Mouse (Mus musculus) brain, adult 2 months (tissue): Measurements from ENCODE around the gene Rps18.

Source experiments
- DNase-seq: peaks from one replicate; pipeline ENCODE4 v3.0.0; 2011; ENCODE audit warnings: low read depth, low spot score

Gene Rps18

DNA sequence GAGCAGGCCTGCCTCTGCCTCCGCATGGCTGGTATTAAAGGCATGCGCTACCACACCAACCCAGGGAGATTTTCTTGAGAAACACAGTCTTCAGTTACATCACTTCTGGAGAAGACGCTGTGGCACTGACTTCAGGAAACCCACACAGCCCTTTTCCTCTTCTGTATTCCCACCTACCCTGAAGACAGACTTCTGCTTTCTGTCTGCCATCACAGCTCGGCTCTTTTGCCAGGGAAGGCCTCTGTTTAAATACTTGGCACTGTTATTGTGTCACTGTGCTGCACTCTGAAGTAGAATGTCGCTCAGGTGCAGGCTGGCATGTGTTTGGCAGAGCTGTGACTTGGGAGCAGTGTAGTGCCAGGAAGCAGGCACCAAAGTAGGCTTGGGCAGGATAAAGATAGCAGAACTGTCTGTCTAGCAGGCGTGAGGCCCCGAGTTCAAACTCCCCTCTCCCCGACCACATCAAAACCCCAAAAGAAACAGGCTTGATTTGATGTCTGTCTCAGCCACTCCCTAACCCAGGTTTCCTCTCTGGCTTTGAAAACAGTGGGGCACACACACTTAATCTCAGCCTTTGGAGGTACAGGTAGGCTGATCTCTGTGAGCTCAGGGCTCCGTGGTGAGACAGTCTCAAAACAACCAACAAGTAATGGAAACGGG, 8.2 kb downstream of the Rps18 start:
- peak; percentile 60 for DNase-seq

DNA sequence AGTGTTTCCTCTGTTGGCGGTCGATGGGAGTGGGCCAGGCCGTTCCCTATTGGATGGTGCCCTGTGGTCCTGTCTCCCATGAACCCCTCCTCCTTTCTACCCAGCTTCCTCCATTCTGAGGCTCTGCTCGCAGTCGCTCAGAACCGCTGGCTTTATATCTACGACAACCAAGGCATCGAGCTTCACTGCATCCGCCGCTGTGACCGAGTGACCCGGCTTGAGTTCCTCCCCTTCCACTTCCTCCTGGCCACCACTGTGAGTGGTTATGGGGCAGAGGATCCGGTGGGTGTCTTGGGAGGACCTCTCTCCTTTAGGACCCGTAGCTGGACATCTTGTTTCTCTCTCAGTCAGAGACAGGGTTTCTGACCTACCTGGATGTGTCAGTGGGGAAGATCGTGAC, 12.3 kb downstream of the Rps18 start:
- no peak for DNase-seq

DNA sequence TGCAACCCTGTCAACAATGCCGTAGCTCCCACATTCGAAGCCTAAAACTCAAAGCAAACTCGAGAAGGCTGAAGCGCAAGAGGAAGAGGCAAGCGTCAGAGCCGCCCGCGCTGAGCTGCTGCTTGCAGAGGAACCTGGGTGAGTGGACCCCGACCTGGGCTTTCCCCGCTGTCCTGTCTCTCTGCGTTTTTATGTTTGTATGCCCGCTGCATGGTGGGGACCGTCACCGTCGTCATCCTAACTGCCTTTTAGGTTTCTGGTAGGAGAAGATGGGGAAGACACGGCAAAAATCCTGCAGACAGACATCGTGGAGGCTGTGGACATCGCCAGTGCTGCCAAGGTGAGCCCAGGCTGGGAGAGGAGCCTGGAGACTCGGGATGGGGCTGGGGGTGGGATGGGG, 14.4 kb downstream of the Rps18 start:
- DNase-seq = no peak

DNA sequence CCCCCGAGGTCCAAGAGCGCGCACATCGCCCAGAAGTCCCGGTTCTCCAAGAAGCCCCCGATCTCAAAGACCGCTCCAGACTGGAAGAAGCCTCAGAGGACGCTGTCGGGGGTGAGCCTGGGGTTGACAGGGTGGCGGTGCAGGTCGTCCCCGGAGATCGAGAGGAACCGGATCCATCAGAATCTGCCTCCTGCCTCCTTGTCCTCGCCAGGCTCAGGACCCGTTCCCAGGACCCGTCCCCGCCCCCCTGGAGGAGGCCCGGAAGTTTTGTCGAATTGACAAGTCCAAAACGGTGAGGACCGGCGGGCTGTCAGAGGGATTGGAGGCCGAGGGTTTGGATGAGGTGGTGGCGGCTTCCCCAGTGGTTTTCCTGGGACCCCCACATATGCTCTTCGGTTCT, 14.8 kb downstream of the Rps18 start:
- no peak for DNase-seq

DNA sequence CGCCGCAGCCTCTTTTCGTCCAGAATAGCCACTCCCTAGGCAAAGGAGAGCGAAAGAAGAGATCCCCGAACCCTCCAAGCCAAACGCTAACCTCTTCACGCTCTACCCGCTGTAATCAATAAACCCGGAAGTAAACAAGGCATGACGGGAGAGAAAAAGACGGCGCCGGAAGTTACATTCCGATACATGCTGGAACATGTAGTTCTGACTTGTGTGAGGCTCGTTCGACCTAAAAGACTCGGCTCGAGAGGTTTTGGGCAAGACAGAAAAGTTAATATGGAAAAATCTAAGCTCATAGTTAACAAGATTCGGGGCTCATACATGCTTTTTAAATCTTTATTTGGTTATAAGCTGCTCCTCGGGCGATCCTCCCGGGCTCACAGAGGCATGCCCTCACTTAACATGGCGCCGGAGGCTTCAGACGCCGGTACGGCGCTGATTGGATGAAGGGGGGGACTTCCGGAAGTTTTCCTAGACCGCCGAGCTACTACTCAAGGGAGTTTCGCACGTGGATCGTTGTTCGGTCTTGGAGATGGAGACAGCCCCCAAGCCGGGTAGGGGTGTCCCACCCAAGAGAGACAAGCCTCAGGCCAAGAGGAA, 15.5 kb downstream of the Rps18 start, which contains the start of the genes Pfdn6 and Wdr46:
Gene Pfdn6 (minus strand): TSS at position 138 of the 600 bp plus-strand sequence.
Gene Wdr46 (plus strand): TSS at position 455 of the 600 bp plus-strand sequence.
- DNase-seq = peak; percentile 96

DNA sequence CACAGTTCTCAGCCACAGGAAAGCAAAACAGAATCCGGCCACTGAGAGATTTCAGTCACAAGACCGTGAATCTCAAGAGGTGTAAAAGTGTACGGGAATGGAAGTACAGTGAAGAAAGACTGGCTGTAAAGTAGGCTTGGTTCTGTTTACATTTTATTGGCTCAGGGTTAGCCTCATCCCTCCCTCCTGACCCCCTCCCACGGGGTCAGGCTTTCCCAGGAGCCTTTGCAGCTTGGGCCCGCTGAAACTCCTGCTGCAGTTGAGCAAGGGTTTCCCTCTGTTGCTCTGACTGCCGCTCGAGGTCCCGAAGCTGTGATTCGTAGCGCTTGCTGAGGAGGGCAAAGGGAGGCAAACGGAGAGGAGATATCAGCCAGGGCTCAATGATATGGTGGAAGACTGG, 17.0 kb downstream of the Rps18 start:
- no peak for DNase-seq

DNA sequence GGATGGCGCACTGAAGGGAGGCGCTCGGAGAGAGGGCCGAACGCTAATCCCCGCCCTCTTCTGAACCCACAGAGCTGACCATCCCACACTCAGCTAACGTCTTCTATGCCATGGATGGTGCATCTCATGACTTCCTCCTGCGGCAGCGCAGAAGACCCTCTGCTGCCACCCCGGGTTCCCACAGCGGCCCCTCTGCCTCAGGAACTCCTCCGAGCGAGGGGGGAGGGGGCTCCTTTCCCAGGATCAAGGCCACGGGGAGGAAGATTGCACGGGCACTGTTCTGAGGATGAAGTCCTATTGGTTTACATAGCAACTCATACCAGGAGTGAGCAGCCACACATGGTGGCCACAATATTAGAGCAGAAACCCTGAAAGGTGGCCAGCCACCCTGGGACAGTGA, 18.8 kb downstream of the Rps18 start:
- no peak for DNase-seq

DNA sequence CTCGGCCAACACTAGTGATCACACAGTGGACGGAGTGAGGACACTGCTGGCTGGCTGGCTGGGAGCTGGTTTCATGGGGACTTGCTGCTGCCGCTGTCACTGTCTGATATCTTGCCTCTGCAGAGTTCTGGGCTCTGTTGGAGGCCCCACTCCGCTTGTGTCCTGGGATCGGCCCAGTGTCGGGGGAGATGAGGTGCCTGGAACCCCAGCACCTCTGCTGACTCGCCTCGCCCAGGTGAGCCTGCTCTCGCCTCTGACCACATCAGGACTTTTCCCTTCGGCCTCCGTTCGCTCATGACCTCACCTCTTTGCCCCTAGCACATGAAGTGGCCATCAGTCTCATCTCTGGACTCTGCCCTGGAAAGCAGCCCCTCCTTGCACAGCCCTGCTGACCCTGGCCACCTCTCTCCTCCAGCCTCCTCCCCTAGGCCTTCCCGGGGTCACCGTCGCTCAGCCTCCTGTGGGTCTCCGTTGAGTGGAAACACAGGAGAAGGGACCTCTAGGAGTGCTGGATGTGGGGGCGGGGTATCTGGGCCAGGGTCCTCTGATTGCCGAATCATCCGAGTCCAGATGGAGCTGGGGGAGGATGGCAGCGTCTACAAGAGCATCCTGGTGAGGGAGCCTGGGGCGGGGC, 20.3 kb downstream of the Rps18 start:
- no peak for DNase-seq

DNA sequence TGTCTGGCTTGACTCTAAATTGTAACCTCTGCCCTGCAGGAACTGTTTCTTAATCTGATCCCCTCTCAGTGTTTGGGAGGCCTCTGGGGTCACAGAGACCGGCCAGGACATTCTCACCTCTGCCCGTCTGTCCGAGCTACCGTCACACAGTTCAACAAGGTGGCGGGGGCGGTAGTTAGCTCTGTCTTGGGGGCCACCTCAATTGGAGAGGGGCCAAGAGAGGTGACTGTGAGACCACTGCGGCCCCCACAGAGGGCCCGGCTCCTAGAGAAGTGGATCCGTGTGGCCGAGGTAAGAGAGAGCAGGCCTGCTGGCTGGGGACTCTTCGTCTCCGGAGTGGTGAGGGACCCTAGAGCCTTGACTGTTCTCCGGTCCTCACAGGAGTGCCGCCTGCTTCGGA, 22.8 kb downstream of the Rps18 start:
- no peak for DNase-seq

DNA sequence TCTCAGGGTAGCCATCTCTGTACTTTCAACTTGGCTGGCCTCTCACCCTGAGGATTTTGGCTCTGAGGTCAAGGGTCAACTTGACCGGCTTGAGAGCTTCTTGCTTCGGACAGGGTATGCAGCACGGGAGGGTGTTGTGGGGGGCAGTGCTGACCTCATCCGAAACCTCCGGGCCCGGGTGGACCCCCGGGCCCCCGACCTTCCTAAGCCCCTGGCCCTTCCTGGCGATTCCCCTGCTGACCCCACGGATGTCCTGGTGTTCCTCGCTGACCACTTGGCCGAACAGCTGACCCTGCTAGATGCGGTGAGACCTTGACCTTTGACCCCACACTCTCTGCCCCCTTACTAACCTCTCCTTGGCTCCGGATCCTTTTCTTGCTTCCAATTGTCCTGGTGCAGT, 23.4 kb downstream of the Rps18 start:
- DNase-seq = no peak

DNA sequence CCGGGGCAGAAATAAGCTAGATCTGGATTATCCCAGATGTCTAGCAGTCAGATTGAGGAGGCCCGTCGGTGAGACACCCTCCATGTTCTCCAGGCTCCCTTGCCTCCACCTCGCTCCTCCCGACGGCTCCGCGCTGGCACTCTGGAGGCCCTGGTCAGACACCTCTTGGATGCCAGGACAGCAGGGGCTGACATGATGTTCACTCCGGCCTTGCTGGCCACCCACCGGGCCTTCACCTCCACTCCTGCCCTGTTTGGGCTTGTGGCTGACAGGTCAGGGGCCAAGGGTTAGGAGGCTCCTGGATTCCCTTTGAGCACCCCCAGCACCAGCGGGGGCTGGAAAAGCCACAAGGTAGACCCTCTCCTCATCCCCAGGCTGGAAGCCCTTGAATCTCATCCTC, 23.9 kb downstream of the Rps18 start:
- DNase-seq = no peak

DNA sequence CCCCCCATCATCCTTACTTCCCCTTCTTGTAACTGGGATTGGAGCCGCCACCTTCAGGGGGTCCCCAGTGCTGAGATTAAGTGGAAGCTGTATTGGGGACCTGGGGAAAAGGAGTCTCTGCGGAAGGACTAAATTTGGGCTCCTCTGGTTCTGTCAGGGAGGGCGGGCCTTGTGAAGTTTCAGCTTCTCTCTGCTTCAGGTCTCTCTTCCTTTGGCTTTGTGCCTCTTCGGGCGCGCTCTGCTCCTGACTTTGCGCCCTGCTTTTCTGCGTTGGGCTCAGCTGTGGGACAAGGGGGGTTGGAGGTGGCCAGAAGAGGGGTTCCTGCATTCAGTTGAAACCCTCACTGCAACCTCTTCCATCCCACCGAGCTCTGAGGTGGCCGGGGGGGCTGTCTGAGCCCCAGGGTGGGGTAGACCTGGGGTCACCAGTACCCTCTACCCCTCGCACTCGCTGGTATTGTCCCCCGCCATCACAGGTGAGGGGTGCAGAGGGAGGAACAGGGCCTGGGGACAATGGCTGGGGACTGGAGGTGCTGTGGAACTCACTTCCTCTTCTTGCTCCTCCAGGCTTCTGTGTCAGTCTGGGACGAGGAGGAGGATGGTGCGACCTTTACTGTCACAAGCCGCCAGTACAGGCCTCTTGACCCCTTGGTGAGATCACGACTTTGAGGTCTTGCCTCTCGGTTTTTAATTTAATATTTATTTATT, 24.5 kb downstream of the Rps18 start:
- no peak for DNase-seq

DNA sequence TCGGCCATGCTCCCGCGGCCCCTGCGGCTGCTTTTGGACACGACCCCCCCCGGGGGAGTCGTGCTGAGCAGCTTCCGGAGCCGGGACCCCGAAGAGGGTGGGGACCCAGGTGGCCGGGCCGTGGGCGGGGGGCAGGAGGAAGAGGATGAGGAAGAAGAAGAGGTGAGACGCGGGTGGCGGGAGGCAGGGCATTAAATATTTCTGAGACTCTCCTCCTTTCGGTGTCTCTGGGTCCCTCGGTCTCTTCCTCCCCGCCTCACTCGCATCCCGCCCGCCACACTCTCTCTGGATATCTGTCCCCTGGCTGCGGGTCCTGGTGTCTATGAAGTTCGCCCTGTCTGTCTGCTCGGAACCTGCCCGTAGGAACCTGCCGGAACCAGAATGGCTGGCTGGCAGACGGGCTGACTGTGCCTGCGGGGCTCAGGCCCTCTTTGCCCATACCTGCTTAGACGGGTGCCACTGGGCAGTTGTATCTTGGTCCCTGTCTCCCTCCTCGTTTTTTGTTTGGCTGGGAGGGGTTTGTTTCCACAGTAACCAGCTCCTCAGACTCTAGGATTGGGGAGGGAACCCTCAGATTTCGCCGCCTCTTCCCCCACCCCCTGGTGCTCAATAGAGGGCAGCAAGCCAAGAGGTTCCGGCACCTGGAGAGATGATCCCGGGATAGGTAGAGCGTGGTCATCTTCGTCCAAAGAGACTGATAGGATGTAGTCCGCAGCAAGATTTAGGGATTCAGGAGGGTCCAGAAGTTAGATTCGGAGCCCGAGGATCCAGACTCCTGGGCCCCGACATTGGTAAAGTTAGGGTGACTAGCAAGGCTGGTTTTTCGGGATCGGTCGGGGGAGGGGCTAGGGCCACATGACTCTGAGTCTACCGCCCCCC, 25.3 kb downstream of the Rps18 start:
- peak; percentile 87 for DNase-seq

DNA sequence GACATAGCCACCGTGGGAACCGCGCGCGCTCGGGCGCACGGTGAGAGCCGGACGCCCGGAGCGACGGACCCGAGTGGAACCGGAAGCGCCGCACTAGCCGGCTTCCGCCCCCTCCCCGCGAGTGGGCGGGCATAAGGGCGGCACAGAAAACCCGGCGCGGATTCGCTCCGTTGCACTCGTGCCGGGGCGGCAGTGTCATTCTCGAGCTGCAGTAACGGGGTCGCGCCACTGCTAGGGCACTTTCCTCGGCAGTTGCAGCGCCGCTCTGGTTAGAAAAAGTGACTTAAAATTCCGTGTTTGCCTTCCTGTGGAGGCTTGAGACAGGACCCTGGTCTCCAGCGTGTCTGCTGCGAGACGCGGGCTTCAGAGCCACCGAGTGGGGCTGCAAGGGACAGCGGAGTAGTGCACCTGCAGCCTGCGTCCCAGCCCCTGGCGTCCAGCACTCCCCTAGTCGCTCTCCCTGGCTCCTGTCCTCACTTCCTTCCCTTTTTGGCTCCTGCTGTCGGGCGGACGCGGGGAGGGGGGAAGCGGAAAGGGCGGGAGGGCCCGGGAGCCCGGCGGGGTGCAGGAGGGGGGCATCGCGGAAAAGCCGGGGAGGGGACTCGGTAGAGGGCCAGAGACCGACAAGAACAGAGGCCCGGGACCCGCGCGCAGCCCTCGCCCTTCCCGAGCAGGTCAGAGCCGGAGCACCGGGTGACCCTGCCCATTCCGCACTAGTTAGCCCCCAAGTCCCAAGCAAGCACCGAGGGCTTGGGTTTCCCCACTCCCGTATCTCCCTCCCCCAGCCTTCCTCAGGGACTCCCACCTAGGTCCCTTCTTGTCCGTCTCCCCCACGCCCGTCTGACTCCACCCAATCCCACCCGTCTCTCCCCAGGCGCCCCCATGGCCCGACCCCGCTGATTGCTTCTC, 26.2 kb downstream of the Rps18 start, which contains the start of gene Rgl2:
Gene Rgl2 (plus strand): TSS at position 173 of the 909 bp plus-strand sequence.
- DNase-seq = peak; percentile 97

DNA sequence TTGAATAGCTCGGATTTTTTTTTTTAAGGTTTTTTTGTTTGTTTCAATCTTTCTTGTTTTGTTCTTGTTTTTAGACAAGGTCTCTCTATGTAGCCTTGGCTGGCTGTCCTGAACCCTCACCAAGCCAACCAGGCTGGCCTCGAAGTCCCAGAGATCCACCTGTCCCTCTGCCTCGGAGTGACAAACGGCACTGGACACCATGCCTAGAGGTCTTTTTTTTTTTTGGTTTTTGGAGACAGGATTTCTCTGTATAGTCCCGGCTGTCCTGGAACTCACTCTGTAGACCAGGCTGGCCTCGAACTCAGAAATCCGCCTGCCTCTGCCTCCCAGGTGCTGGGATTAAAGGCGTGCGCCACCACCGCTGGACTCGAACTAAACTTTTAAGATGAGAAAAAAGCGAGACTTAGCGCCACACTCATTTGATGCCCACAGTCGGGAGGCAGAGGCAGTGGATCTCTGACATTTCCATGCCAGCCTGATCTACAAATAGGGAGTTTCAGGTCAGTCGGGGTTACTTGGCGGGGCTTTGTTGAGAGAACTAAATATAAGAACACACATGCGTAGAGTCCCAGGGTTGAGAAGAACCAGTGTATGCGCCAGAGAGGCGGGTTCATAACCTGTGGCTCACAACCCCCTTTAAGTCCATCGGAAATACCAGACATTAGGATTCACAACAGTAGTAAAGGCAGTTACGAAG, 27.4 kb downstream of the Rps18 start:
- DNase-seq = no peak

DNA sequence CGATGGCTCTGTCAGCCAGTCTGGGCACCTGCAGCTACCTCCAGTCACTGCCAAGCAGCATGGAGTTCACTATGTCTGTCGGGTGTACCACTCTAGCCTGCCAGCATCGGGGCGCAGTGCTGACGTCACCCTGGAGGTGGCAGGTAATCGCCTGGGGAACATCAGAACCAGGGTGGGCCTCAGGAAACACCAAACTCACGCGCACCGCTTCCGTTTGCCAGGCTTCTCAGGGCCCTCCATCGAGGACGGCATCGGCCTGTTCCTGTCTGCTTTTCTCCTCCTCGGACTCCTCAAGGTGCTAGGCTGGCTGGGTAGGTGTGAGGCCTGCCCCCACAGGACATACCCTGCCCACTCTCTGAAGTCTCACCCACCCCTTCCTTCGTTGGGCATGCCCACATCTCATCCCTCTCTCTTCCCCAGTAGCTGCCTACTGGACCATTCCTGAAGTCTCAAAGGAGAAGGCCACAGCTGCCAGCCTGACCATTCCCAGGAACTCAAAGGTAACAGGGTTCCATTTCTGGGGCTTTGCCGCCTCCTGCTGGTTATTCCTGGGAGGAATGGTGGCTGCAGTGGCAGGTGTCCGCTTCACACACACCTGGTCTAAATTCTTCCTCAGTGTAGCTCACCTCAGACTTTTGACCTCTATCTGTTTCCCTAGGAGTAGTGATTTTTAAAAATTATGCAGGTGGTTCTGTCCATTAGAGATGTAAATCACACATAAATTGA, 29.4 kb downstream of the Rps18 start:
- no peak for DNase-seq

DNA sequence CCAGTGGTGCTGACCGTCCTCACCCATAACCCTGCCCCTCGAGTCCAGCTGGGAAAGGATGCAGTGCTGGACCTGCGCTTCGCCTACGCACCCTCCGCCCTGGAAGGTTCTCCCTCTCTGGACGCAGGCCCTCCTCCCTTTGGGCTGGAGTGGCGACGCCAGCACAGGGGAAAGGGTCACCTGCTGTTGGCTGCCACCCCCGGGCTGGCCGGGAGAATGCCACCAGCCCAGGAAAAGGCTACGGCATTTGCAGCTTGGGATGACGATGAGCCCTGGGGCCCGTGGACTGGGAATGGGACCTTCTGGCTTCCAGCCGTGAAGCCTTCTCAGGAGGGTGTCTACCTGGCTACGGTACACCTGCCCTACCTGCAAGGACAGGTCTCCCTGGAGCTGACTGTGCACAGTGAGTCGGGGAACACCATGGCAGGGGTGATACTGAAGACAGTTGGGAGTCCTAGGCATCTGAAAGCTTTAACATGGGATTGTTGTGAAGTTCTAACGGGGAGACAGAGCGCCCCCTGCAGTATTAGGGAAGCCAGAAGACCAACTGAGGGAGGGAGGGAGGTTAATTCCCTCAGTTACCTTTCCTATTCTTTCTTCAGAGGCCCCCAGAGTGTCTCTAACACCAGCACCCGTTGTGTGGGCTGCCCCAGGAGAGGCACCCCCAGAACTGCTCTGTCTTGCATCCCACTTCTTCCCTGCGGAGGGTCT, 30.2 kb downstream of the Rps18 start:
- no peak for DNase-seq

DNA sequence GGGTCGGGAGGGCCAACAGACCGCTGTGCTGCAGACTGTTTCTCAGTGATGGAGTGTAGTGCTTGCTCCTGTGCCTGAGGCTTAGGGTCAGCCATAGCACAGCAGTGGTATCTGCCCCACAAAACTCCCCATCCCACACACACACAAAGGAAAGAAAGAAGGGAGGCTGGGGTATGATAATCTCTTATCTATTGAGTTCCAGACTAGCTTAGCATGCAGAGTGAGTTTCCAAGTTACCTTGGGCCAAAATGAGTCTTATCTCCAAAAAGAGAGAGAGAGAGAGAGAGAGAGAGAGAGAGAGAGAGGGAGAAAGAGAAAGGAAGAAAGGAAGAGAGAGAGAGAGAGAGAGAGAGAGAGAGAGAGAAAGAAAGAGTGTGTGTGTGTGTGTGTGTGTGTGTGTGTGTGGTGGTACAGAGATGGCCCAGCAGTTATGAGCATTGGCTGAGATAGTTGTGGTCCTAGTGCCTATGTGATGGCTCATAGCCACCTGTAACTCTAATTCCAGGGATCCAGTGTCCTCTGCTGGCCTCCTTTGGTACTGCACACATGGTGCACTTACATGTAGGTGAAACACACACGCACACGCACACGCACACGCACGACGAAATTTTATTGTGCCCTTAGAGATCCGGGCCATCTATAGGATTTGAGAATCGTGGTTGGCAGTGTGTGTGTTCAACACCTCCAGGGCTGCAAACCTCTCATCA, 31.1 kb downstream of the Rps18 start:
- peak; percentile 41 for DNase-seq
